Mouse (Mus musculus): ENCODE results near the gene Dock10. TPM values are rescaled to one million over a fixed set of nuclear protein-coding genes. Genes with fewer than 3 reads are reported as not detected.

Gene Dock10
- polyA plus RNA-seq, 1 experiment = not detected

DNA sequence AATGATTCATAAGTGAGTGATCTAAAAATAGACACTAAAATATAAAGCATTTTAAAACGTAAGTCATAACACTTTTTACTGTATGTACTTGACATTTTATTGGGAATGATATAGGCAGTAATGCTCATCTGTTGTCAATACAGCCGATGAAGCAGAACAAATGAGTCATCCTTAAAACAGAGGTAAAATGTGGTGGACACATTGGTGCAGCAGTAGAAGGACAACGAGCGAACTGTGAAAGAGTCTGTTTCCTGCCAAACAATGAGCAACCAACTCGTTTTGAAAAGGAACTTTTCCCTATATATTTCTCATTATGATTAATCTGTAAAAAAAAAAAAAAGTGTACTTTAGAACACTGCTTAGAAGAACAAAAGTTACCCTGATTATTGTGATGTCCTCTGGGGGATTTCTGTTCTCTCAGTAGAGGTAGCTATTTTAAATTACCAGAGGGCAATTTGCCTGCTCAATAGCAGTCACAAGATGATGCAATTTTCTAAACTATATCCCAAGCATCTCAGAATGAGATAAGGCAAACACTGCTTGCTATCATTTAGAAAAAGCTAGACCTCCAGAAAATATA lies 20.4 kb downstream of the Dock10 start:
- Histone ChIP-seq H3K27ac (ENCODE audit: insufficient read depth, low read depth, low read length) (no peak overlapping the region), H3K4me3 (ENCODE audit: insufficient read depth, low read depth, low read length) (no peak overlapping the region), H3K4me1 (ENCODE audit: control insufficient read depth, insufficient read depth, low read length) (peaks cover 3% of the 10 kb centered on the region)
- WGBS = 55% methylated on average over 5 of the region's 5 CpGs
- TF ChIP-seq POLR2A (IDR thresholded peaks at IDR 0.05; ENCODE audit: insufficient read depth, low read depth, low read length) = no peak
- TF ChIP-seq CTCF (IDR thresholded peaks at IDR 0.05; ENCODE audit: insufficient read depth, low read depth, low read length) = no peak

DNA sequence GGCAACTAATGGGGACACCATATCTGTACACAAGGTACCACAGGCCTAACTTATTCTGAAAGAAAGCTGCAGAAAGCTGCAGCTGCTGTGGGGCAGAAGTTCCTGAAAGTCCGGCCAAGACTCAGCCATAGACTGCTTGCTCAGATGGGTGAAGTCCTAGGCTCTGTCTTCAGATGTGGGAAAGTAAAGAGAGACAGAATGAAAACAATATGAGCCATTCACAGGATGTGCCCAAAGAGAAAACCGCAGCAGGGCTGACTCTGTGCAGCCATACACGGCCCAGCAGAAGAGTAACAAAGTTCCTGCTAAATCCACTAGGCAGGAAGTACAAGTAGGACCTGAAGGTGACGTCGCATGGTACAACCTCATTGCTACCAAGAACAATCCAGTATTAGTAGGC lies 27.7 kb downstream of the Dock10 start:
- TF ChIP-seq POLR2A (IDR thresholded peaks at IDR 0.05; ENCODE audit: insufficient read depth, low read depth, low read length) = no peak
- H3K4me1 ChIP-seq (ENCODE audit: control insufficient read depth, insufficient read depth, low read length) = no peaks in the 10 kb centered on the region
- H3K4me3 ChIP-seq (ENCODE audit: insufficient read depth, low read depth, low read length) = no peak overlapping the region
- no peak overlapping the region for H3K27ac ChIP-seq (ENCODE audit: insufficient read depth, low read depth, low read length)
- WGBS = 78% methylated on average over 5 of the region's 5 CpGs

DNA sequence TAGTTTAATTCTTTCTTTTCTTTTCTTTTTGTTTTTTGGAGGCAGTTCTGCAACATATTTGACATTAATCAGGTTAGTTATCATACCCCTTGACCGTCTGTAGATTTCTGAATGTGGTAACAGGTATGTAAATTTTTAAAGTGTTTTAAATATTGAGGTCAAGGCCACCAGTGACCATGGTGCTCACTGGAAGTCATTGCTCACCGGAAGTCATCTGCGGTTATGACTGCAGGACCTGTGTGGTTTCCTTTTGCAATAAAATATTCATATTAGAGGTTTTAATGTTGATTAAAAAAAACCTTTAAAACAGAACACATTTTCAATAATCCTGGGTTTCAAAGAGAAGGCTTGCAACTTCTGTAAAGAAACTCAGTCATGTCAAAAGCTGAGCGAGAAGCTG lies 28.2 kb downstream of the Dock10 start:
- TF ChIP-seq POLR2A (IDR thresholded peaks at IDR 0.05; ENCODE audit: insufficient read depth, low read depth, low read length) = no peak
- TF ChIP-seq CTCF (IDR thresholded peaks at IDR 0.05; ENCODE audit: insufficient read depth, low read depth, low read length) = no peak
- Histone ChIP-seq H3K27ac (ENCODE audit: insufficient read depth, low read depth, low read length) (no peak overlapping the region), H3K4me3 (ENCODE audit: insufficient read depth, low read depth, low read length) (no peak overlapping the region), H3K4me1 (ENCODE audit: control insufficient read depth, insufficient read depth, low read length) (no peaks in the 10 kb centered on the region)
- WGBS = 97% methylated on average over 4 of the region's 4 CpGs

DNA sequence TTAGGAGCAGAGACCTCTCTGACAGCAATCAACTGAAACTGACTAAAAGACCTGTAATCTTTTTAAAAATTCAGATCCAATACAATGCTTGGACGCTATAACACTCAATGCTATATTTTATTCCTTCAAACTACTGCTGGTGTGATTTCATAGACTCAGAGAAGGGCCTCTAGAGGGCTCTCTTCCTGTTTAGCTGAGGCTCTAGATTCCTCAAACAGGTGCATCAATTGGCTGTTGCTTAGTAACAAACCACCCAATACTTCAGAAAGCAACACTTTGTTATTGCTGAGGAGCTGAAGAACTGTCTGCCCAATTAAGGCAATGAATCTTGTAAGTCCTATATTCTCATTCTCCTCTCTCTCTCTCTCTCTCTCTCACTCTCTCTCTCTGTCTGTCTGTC lies 30.1 kb downstream of the Dock10 start:
- H3K27ac ChIP-seq (ENCODE audit: insufficient read depth, low read depth, low read length) = no peak overlapping the region
- no peaks in the 10 kb centered on the region for H3K4me1 ChIP-seq (ENCODE audit: control insufficient read depth, insufficient read depth, low read length)
- H3K4me3 ChIP-seq (ENCODE audit: insufficient read depth, low read depth, low read length) = no peak overlapping the region
- WGBS = 69% methylated on average over 1 of the region's 1 CpGs
- TF ChIP-seq CTCF (IDR thresholded peaks at IDR 0.05; ENCODE audit: insufficient read depth, low read depth, low read length) (no peak), POLR2A (IDR thresholded peaks at IDR 0.05; ENCODE audit: insufficient read depth, low read depth, low read length) (no peak)

DNA sequence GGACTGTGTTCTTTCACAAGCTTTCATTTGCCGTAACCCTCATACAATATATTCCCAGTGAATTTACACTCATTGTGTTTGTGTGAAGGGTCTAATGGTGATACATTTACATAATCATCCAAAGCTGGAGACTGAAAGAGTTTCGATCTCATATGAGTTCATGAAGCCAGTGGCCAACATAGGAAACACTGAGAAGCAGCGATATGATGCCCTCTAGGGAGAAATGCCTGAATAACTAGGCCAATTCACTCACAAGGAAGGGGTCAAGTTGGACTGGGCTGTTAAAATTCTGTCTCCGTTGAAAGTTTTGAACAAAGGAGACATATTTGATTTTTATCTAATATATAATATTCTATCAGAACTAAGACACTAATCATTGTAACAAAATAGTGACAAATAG lies 30.9 kb downstream of the Dock10 start:
- Histone ChIP-seq H3K4me3 (ENCODE audit: insufficient read depth, low read depth, low read length) (no peak overlapping the region), H3K4me1 (ENCODE audit: control insufficient read depth, insufficient read depth, low read length) (no peaks in the 10 kb centered on the region), H3K27ac (ENCODE audit: insufficient read depth, low read depth, low read length) (no peak overlapping the region)
- WGBS = 84% methylated on average over 4 of the region's 4 CpGs
- TF ChIP-seq POLR2A (IDR thresholded peaks at IDR 0.05; ENCODE audit: insufficient read depth, low read depth, low read length) = no peak
- no peak for TF ChIP-seq CTCF (IDR thresholded peaks at IDR 0.05; ENCODE audit: insufficient read depth, low read depth, low read length)

DNA sequence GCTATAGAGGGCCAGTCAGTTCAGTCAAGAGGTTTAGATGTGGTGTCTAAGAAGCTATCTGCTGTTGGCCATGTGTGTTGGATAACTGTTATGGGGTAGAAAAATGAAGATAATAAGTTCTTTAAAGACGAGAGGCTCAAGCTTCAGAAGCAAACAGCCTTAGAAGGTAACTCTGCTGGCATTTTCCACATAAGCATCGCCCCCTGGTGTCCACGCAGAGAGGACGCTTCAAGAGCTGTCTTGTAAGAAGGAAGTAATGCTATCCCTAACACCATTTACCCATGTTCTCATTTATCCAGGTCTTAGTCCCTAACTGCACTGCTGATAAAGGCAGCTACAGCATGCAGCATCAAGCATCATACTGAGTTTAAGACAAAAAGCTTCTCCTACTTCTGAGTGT lies 35.7 kb downstream of the Dock10 start:
- no peaks in the 10 kb centered on the region for H3K4me1 ChIP-seq (ENCODE audit: control insufficient read depth, insufficient read depth, low read length)
- no peak overlapping the region for H3K27ac ChIP-seq (ENCODE audit: insufficient read depth, low read depth, low read length)
- no peak overlapping the region for H3K4me3 ChIP-seq (ENCODE audit: insufficient read depth, low read depth, low read length)
- no peak for TF ChIP-seq CTCF (IDR thresholded peaks at IDR 0.05; ENCODE audit: insufficient read depth, low read depth, low read length)
- no peak for TF ChIP-seq POLR2A (IDR thresholded peaks at IDR 0.05; ENCODE audit: insufficient read depth, low read depth, low read length)
- 40% methylated on average over 4 of the region's 4 CpGs for WGBS

DNA sequence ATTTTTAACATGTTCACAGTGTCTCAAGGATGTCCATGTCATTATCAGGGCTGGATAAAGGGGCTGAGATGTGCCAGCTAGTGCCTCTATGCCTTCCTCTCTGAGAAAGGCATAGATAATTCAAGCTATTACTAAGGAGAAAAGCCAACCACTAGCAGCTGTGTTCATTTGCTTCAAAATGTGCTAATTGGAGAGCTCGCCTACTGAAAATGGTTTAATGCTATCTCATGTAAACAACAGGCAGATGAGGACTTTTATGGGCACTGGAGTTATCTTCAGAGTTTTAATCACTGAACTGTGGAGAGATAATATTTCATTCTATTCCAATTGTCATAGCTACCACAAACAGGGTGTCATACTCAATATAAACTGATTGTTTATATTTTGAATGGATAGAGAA lies 36.3 kb downstream of the Dock10 start:
- TF ChIP-seq POLR2A (IDR thresholded peaks at IDR 0.05; ENCODE audit: insufficient read depth, low read depth, low read length) = no peak
- TF ChIP-seq CTCF (IDR thresholded peaks at IDR 0.05; ENCODE audit: insufficient read depth, low read depth, low read length) = no peak
- Histone ChIP-seq H3K27ac (ENCODE audit: insufficient read depth, low read depth, low read length) (no peak overlapping the region), H3K4me1 (ENCODE audit: control insufficient read depth, insufficient read depth, low read length) (no peaks in the 10 kb centered on the region), H3K4me3 (ENCODE audit: insufficient read depth, low read depth, low read length) (no peak overlapping the region)
- 39% methylated on average over 1 of the region's 1 CpGs for WGBS

DNA sequence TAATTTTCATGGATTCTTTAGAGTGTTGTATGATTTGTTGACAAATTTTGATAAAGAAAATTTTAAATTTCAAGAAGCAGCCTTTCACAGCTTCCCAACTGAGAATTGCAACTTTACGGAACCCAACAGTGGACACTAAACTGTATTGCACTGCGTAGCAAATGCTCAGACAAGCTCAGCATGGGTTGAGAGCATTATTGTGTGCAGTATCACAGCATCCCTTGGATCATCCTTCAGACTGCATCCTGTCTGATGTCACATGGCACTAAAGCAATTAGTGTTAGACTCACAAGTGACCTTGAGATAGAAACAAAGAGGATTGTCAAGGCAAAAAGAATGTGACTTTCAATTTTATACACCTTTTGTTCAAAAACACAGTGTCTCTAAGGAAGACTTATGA lies 37.1 kb downstream of the Dock10 start:
- Histone ChIP-seq H3K4me1 (ENCODE audit: control insufficient read depth, insufficient read depth, low read length) (no peaks in the 10 kb centered on the region), H3K4me3 (ENCODE audit: insufficient read depth, low read depth, low read length) (no peak overlapping the region), H3K27ac (ENCODE audit: insufficient read depth, low read depth, low read length) (no peak overlapping the region)
- WGBS = 94% methylated on average over 2 of the region's 2 CpGs
- TF ChIP-seq POLR2A (IDR thresholded peaks at IDR 0.05; ENCODE audit: insufficient read depth, low read depth, low read length) (no peak), CTCF (IDR thresholded peaks at IDR 0.05; ENCODE audit: insufficient read depth, low read depth, low read length) (no peak)

DNA sequence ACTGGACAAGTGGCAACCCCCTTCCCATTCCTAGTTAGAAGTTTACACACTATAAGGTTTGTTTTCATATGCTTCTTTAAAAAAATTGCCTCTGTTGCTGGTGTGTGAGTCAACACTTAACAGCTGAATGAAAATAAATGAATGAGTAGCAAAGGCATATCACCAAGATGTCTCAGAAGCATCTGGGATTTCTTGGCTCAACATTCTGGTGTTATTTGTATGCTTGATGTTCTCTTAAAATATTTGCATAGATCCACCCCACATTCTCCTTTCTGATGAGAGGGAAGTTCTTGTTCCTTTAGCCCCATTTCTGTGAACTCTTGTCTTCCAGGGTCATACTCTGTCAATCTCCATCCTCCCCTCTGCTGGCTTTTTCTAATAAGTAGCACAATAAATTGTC lies 38.2 kb downstream of the Dock10 start:
- Histone ChIP-seq H3K27ac (ENCODE audit: insufficient read depth, low read depth, low read length) (no peak overlapping the region), H3K4me3 (ENCODE audit: insufficient read depth, low read depth, low read length) (no peak overlapping the region), H3K4me1 (ENCODE audit: control insufficient read depth, insufficient read depth, low read length) (no peaks in the 10 kb centered on the region)
- TF ChIP-seq CTCF (IDR thresholded peaks at IDR 0.05; ENCODE audit: insufficient read depth, low read depth, low read length) = no peak
- no peak for TF ChIP-seq POLR2A (IDR thresholded peaks at IDR 0.05; ENCODE audit: insufficient read depth, low read depth, low read length)

DNA sequence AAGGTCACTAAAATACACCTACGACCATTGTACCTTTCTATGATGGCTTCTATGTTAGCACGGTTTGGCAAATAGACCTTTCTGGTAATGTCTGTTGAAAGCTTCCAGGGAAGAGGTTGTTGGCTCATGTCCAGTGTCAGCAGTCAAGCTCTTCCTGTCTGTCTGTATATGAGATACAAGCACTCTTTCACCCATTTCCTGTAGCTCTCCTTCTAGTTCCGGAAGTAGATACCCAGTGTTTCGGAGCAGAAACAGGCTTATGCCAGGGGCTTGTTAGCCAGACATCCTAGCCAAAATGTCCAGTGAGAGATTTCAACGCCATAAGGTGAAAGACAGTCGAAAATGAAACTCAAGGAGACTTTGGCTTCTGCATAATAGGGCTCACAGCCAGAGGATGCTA lies 38.9 kb downstream of the Dock10 start:
- no peak overlapping the region for H3K27ac ChIP-seq (ENCODE audit: insufficient read depth, low read depth, low read length)
- WGBS = 85% methylated on average over 6 of the region's 6 CpGs
- TF ChIP-seq POLR2A (IDR thresholded peaks at IDR 0.05; ENCODE audit: insufficient read depth, low read depth, low read length) (no peak), CTCF (IDR thresholded peaks at IDR 0.05; ENCODE audit: insufficient read depth, low read depth, low read length) (no peak)
- H3K4me3 ChIP-seq (ENCODE audit: insufficient read depth, low read depth, low read length) = no peak overlapping the region
- no peaks in the 10 kb centered on the region for H3K4me1 ChIP-seq (ENCODE audit: control insufficient read depth, insufficient read depth, low read length)
